Mouse (Mus musculus) neural tube, embryonic 15.5 days (tissue): ENCODE measurements around the gene Hrg. TPM values are rescaled to one million over a fixed set of nuclear protein-coding genes. Genes with fewer than 3 reads are reported as not detected.

ENCODE experiments used
- ATAC-seq: fragments of 200-750 bp; cut with Nextera tagmentation; 2 replicates; pipeline ENCODE4 v1.8.0; 2017; ENCODE audit warnings: mild to moderate bottlenecking, moderate TSS enrichment, moderate library complexity; ENCODE audit not compliant: low FRiP score
- H3K27ac ChIP-seq: fragments of 300-500 bp; sonication (generic); replicated peaks from 2 replicates; pipeline ENCODE4 v1.5.1; 2015; ENCODE audit warnings: mild to moderate bottlenecking, inconsistent platforms
- H3K27me3 ChIP-seq: fragments of 300-500 bp; sonication (generic); replicated peaks from 2 replicates; pipeline ENCODE4 v1.6.1; 2015; ENCODE audit warnings: inconsistent platforms
- H3K36me3 ChIP-seq: fragments of 300-500 bp; sonication (generic); 2 replicates; pipeline ENCODE4 v1.6.1; 2015; ENCODE audit warnings: inconsistent platforms
- H3K4me1 ChIP-seq: fragments of 300-500 bp; sonication (generic); 2 replicates; pipeline ENCODE4 v1.6.1; 2015; ENCODE audit warnings: inconsistent platforms
- H3K4me2 ChIP-seq: fragments of 300-500 bp; sonication (generic); 2 replicates; pipeline ENCODE4 v1.6.1; 2015; ENCODE audit warnings: inconsistent platforms, mild to moderate bottlenecking, moderate library complexity
- H3K4me3 ChIP-seq: fragments of 300-500 bp; sonication (generic); replicated peaks from 2 replicates; pipeline ENCODE4 v1.5.1; 2015; ENCODE audit warnings: mild to moderate bottlenecking, inconsistent platforms
- H3K9ac ChIP-seq: fragments of 300-500 bp; sonication (generic); replicated peaks from 2 replicates; pipeline ENCODE4 v1.6.1; 2015; ENCODE audit warnings: mild to moderate bottlenecking, inconsistent platforms
- H3K9me3 ChIP-seq: fragments of 300-500 bp; sonication (generic); replicated peaks from 2 replicates; pipeline ENCODE4 v1.6.1; 2016; ENCODE audit warnings: inconsistent platforms
- WGBS: fragments of 180-500 bp; shearing (Covaris S2); methylation state at CpG from one replicate; pipeline ENCODE4 v1.1.7; 2015; ENCODE audit warnings: mixed read lengths; 5-methylcytosine and 5-hydroxymethylcytosine counted together
- polyA plus RNA-seq: library from polyadenylated mRNA; unstranded; fragments of >200 nt; fragmentation: Nextera tagmentation; extraction: Ambion mirVana; gene quantifications from 2 replicates; pipeline ENCODE4 v1.2.1, GENCODE M21; 2015

Gene Hrg
- 0.10 and 0.14 TPM in 2 replicates for polyA plus RNA-seq

- H3K27me3 ChIP-seq: no peaks in the 10 kb centered on the region
- no peaks in the 10 kb centered on the region for H3K9me3 ChIP-seq
- peaks cover 4% of the 10 kb centered on the region; the same call in 1 of the 2 replicates for H3K4me1 ChIP-seq
- H3K9ac ChIP-seq: no peak within 1 kb of the TSS
- H3K36me3 ChIP-seq: no peaks in the 10 kb centered on the region
- ATAC-seq: no peak
- H3K4me2 ChIP-seq: no peak within 1 kb of the TSS
- no peak within 1 kb of the TSS for H3K27ac ChIP-seq
- WGBS: 94% methylated on average over 6 of the region's 6 CpGs
- no peak within 1 kb of the TSS for H3K4me3 ChIP-seq
Observed at GRCm38 (mm10) chr16:22950840-22951395, at the start of gene Hrg. Gene Hrg (plus strand): TSS chr16:22951072.

- Histone ChIP-seq H3K9me3 (no peaks in the 10 kb centered on the region), H3K4me1 (no peaks in the 10 kb centered on the region), H3K4me3 (no peak overlapping the region), H3K9ac (no peak overlapping the region), H3K4me2 (no peak overlapping the region), H3K27ac (no peak overlapping the region), H3K27me3 (no peaks in the 10 kb centered on the region), H3K36me3 (no peaks in the 10 kb centered on the region)
- WGBS: 80% methylated on average over 3 of the region's 3 CpGs
- no peak for ATAC-seq
Observed at GRCm38 (mm10) chr16:22901326-22901725, 49.5 kb upstream of the Hrg start.

- Histone ChIP-seq H3K4me2 (no peak overlapping the region), H3K9me3 (no peaks in the 10 kb centered on the region), H3K27ac (no peak overlapping the region), H3K9ac (no peak overlapping the region), H3K36me3 (no peaks in the 10 kb centered on the region), H3K4me1 (no peaks in the 10 kb centered on the region), H3K4me3 (no peak overlapping the region), H3K27me3 (no peaks in the 10 kb centered on the region)
- whole genome bisulfite sequencing: 93% methylated on average over 6 of the region's 6 CpGs
- no peak for ATAC-seq
Observed at GRCm38 (mm10) chr16:22909290-22909689, 41.6 kb upstream of the Hrg start.

- Histone ChIP-seq H3K9ac (no peak overlapping the region), H3K9me3 (no peaks in the 10 kb centered on the region), H3K4me1 (no peaks in the 10 kb centered on the region), H3K4me2 (no peak overlapping the region), H3K4me3 (no peak overlapping the region), H3K27me3 (no peaks in the 10 kb centered on the region), H3K27ac (no peak overlapping the region), H3K36me3 (no peaks in the 10 kb centered on the region)
- ATAC-seq: no peak
- WGBS: 82% methylated on average over 3 of the region's 3 CpGs
Observed at GRCm38 (mm10) chr16:22911986-22912385, 38.9 kb upstream of the Hrg start.

- Histone ChIP-seq H3K9ac (no peak overlapping the region), H3K4me2 (no peak overlapping the region), H3K27me3 (no peaks in the 10 kb centered on the region), H3K27ac (no peak overlapping the region), H3K4me1 (no peaks in the 10 kb centered on the region), H3K9me3 (no peaks in the 10 kb centered on the region), H3K36me3 (no peaks in the 10 kb centered on the region), H3K4me3 (no peak overlapping the region)
- no peak for ATAC-seq
- WGBS: 73% methylated on average over 6 of the region's 6 CpGs
Observed at GRCm38 (mm10) chr16:22912886-22913285, 38.0 kb upstream of the Hrg start.

GRCm38 (mm10) chr16:22914276-22914675, 36.6 kb upstream of the Hrg start:
- Histone ChIP-seq H3K27me3 (no peaks in the 10 kb centered on the region), H3K36me3 (no peaks in the 10 kb centered on the region), H3K4me1 (no peaks in the 10 kb centered on the region), H3K9me3 (no peaks in the 10 kb centered on the region), H3K4me2 (no peak overlapping the region), H3K9ac (no peak overlapping the region), H3K4me3 (no peak overlapping the region), H3K27ac (no peak overlapping the region)
- no peak for ATAC-seq

GRCm38 (mm10) chr16:22918034-22918433, 32.8 kb upstream of the Hrg start, which contains the start of gene Fetub:
Gene Fetub (plus strand): TSS chr16:22918334.
- WGBS: 96% methylated on average over 5 of the region's 5 CpGs
- ATAC-seq: no peak
- H3K36me3 ChIP-seq: no peaks in the 10 kb centered on the region

GRCm38 (mm10) chr16:22918664-22919312, 32.1 kb upstream of the Hrg start:
- no peaks in the 10 kb centered on the region for H3K36me3 ChIP-seq
- H3K9me3 ChIP-seq: no peaks in the 10 kb centered on the region
- no peak overlapping the region for H3K4me3 ChIP-seq
- H3K27me3 ChIP-seq: no peaks in the 10 kb centered on the region
- H3K27ac ChIP-seq: no peak overlapping the region
- no peak for ATAC-seq
- no peak overlapping the region for H3K9ac ChIP-seq
- H3K4me1 ChIP-seq: no peaks in the 10 kb centered on the region
- WGBS: 75% methylated on average over 15 of the region's 15 CpGs
- H3K4me2 ChIP-seq: no peak overlapping the region

More at GRCm38 (mm10) chr16:22918034-22918433, 32.8 kb upstream of the Hrg start, which contains the start of gene Fetub:
- no peaks in the 10 kb centered on the region for H3K27me3 ChIP-seq
- H3K4me1 ChIP-seq: no peaks in the 10 kb centered on the region
- no peak within 1 kb of the TSS for H3K4me2 ChIP-seq
- H3K9ac ChIP-seq: no peak within 1 kb of the TSS
- no peak within 1 kb of the TSS for H3K27ac ChIP-seq
- H3K4me3 ChIP-seq: no peak within 1 kb of the TSS
- no peaks in the 10 kb centered on the region for H3K9me3 ChIP-seq

- Histone ChIP-seq H3K9me3 (no peaks in the 10 kb centered on the region), H3K36me3 (no peaks in the 10 kb centered on the region), H3K27me3 (no peaks in the 10 kb centered on the region), H3K9ac (no peak overlapping the region), H3K4me3 (no peak overlapping the region), H3K4me1 (no peaks in the 10 kb centered on the region), H3K4me2 (no peak overlapping the region), H3K27ac (no peak overlapping the region)
- 76% methylated on average over 18 of the region's 18 CpGs for WGBS
- ATAC-seq: no peak
Observed at GRCm38 (mm10) chr16:22919971-22920854, 30.7 kb upstream of the Hrg start.

- no peak overlapping the region for H3K27ac ChIP-seq
- H3K4me3 ChIP-seq: no peak overlapping the region
- no peak for ATAC-seq
- no peaks in the 10 kb centered on the region for H3K36me3 ChIP-seq
- 96% methylated on average over 5 of the region's 5 CpGs for WGBS
- H3K4me2 ChIP-seq: no peak overlapping the region
- H3K27me3 ChIP-seq: no peaks in the 10 kb centered on the region
- H3K9me3 ChIP-seq: no peaks in the 10 kb centered on the region
- H3K4me1 ChIP-seq: no peaks in the 10 kb centered on the region
- H3K9ac ChIP-seq: no peak overlapping the region
Observed at GRCm38 (mm10) chr16:22921761-22922160, 29.1 kb upstream of the Hrg start.

GRCm38 (mm10) chr16:22922433-22922832, 28.4 kb upstream of the Hrg start:
- ATAC-seq: no peak
- Histone ChIP-seq H3K9me3 (no peaks in the 10 kb centered on the region), H3K36me3 (no peaks in the 10 kb centered on the region), H3K4me2 (no peak overlapping the region), H3K27ac (no peak overlapping the region), H3K4me1 (no peaks in the 10 kb centered on the region), H3K27me3 (no peaks in the 10 kb centered on the region), H3K4me3 (no peak overlapping the region), H3K9ac (no peak overlapping the region)
- WGBS: 85% methylated on average over 4 of the region's 4 CpGs

- peak; percentile 79; the same call in 1 of the 2 replicates for ATAC-seq
Observed at GRCm38 (mm10) chr16:22929575-22929974, 21.3 kb upstream of the Hrg start.

More at GRCm38 (mm10) chr16:22929575-22929974, 21.3 kb upstream of the Hrg start:
- Histone ChIP-seq H3K27ac (no peak overlapping the region), H3K4me1 (no peaks in the 10 kb centered on the region), H3K9ac (no peak overlapping the region), H3K4me3 (no peak overlapping the region), H3K9me3 (no peaks in the 10 kb centered on the region), H3K27me3 (no peaks in the 10 kb centered on the region), H3K4me2 (no peak overlapping the region), H3K36me3 (no peaks in the 10 kb centered on the region)
- WGBS: 54% methylated on average over 6 of the region's 6 CpGs
